Mouse (Mus musculus): ENCODE data around the gene Ndufb4. TPM values are rescaled to one million over a fixed set of nuclear protein-coding genes. Genes with fewer than 3 reads are reported as not detected.

Gene Ndufb4
- polyA plus RNA-seq (2012; rRNA removed), result 71.7 and 101 TPM in 2 replicates

GRCm38 (mm10) chr16:37653731-37654657 lies at the start of gene Ndufb4:
Gene Ndufb4, minus strand, starts transcription at chr16:37654453.

Other genes starting within 250 kb of the Ndufb4 start
- 2.5 and 2.9 TPM in 2 replicates for gene Gtf2e1, start 114.7 kb downstream of the Ndufb4 start, polyA plus RNA-seq (2012; rRNA removed)
- gene Rabl3, start 114.6 kb downstream of the Ndufb4 start, polyA plus RNA-seq (2012; rRNA removed), result 1.3 and 2.0 TPM in 2 replicates
- gene Hgd, start 74.3 kb downstream of the Ndufb4 start, polyA plus RNA-seq (2012; rRNA removed), result 0.08 TPM in 1 of 2 replicates, not detected in the other
- 28.4 and 29.4 TPM in 2 replicates for gene Fstl1, start 122.4 kb upstream of the Ndufb4 start, polyA plus RNA-seq (2012; rRNA removed)
- not detected in 2 replicates for gene Gm36028, start 206.7 kb upstream of the Ndufb4 start, polyA plus RNA-seq (2012; rRNA removed)
- 8.3 and 9.4 TPM in 2 replicates for gene Lrrc58, start 213.9 kb upstream of the Ndufb4 start, polyA plus RNA-seq (2012; rRNA removed)

All from colon, adult 2 months (tissue).